Mouse (Mus musculus) cortical plate, adult 2 months (tissue): ENCODE data around the gene Timmdc1. TPM values are rescaled to one million over a fixed set of nuclear protein-coding genes. Genes with fewer than 3 reads are reported as not detected.
"Not testable (repeated sequence)": the region's sequence is repeated elsewhere in the genome, so short reads cannot be mapped to it uniquely, and the experiment has no call there.

Experiments used
- H3K27ac ChIP-seq: fragments of 200-500 bp; 2 replicates; pipeline ENCODE4 v1.5.1; 2012; ENCODE audit warnings: low read length, control low read depth, inconsistent platforms; ENCODE audit not compliant: insufficient read depth
- H3K4me1 ChIP-seq: fragments of 200-500 bp; 2 replicates; pipeline ENCODE4 v1.6.1; 2011; ENCODE audit warnings: low read length; ENCODE audit not compliant: control insufficient read depth, insufficient read depth
- H3K4me3 ChIP-seq: fragments of 200-500 bp; 2 replicates; pipeline ENCODE4 v1.5.1; 2011; ENCODE audit warnings: mild to moderate bottlenecking, low read length, control low read depth; ENCODE audit not compliant: insufficient read depth
- CTCF ChIP-seq: fragments of 200-500 bp; IDR thresholded peaks from 2 replicates; pipeline ENCODE4 v1.5.1; 2011; ENCODE audit warnings: mild to moderate bottlenecking, control low read depth, low read length; ENCODE audit not compliant: insufficient read depth; ENCODE audit errors: extremely low read depth
- POLR2A ChIP-seq: fragments of 200-500 bp; IDR thresholded peaks from 2 replicates; pipeline ENCODE4 v1.6.1; 2011; ENCODE audit warnings: mild to moderate bottlenecking, low read length, control low read depth; ENCODE audit not compliant: insufficient read depth; ENCODE audit errors: extremely low read depth
- polyA plus RNA-seq: library from polyadenylated mRNA; depleted of rRNA; stranded (reverse); fragments of >200 nt; gene quantifications from 2 replicates; pipeline ENCODE4 v1.2.3, GENCODE M21; 2012

The Timmdc1 gene
- polyA plus RNA-seq, 1 experiment: 16.2 TPM

- TF ChIP-seq POLR2A: no peak
- TF ChIP-seq CTCF: no peak
- Histone ChIP-seq H3K4me1 (no peaks in the 10 kb centered on the region), H3K27ac (no peak overlapping the region), H3K4me3 (no peak overlapping the region)
Observed at GRCm38 (mm10) chr16:38493890-38494289, 28.6 kb downstream of the Timmdc1 start.

- TF ChIP-seq POLR2A: no peak
- TF ChIP-seq CTCF: no peak
- Histone ChIP-seq H3K4me3 (no peak overlapping the region), H3K27ac (no peak overlapping the region), H3K4me1 (no peaks in the 10 kb centered on the region)
Observed at GRCm38 (mm10) chr16:38492551-38492950, 29.9 kb downstream of the Timmdc1 start.

GRCm38 (mm10) chr16:38483582-38484309, 38.7 kb downstream of the Timmdc1 start:
- TF ChIP-seq POLR2A (no peak), CTCF (no peak)
- Histone ChIP-seq H3K4me3 (no peak overlapping the region), H3K4me1 (no peaks in the 10 kb centered on the region), H3K27ac (no peak overlapping the region)

DNA sequence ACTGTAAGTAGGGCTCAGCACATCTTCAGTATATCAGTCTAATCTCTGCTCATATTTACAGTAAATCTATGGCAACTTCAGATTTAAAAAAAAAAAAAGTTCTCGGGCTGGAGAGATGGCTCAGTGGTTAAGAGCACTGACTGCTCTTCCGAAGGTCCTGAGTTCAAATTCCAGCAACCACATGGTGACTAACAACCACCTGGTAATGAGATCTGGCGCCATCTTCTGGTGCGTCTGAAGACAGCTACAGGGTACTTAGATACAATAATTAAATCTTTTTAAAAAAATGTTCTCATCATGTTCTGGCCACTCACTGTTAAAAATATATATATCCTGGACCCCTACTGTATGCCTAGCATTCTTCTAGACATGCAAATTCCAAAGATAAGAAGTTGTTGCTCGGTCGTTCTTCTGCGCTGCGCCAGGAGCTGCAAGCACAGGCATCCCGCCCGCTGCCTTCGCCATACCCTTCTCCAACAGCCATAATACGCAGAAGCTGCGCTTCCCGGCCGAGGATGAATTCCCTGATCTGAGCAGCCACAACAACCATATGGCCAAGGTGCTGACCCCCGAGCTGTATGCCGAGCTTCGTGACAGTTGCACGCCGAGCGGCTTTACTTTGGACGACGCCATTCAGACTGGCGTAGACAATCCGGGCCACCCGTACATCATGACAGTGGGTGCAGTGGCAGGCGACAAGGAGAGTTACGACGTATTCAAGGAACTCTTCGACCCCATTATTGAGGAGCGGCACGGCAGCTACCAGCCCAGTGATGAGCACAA, 39.5 kb downstream of the Timmdc1 start:
- H3K27ac ChIP-seq: no peak overlapping the region
- TF ChIP-seq CTCF (peak; percentile 34; the same call in 1 of the 2 replicates), POLR2A (no peak)

GRCm38 (mm10) chr16:38481327-38481726, 41.1 kb downstream of the Timmdc1 start:
- no peaks in the 10 kb centered on the region for H3K4me1 ChIP-seq
- no peak overlapping the region for H3K4me3 ChIP-seq
- TF ChIP-seq POLR2A: no peak
- TF ChIP-seq CTCF: no peak
- no peak overlapping the region for H3K27ac ChIP-seq

More for the DNA sequence above, 39.5 kb downstream of the Timmdc1 start:
- no peaks in the 10 kb centered on the region for H3K4me1 ChIP-seq
- no peak overlapping the region for H3K4me3 ChIP-seq

- TF ChIP-seq CTCF (no peak), POLR2A (no peak)
- Histone ChIP-seq H3K27ac (no peak overlapping the region), H3K4me3 (no peak overlapping the region), H3K4me1 (no peaks in the 10 kb centered on the region)
Observed at GRCm38 (mm10) chr16:38478296-38478695, 44.2 kb downstream of the Timmdc1 start.

DNA sequence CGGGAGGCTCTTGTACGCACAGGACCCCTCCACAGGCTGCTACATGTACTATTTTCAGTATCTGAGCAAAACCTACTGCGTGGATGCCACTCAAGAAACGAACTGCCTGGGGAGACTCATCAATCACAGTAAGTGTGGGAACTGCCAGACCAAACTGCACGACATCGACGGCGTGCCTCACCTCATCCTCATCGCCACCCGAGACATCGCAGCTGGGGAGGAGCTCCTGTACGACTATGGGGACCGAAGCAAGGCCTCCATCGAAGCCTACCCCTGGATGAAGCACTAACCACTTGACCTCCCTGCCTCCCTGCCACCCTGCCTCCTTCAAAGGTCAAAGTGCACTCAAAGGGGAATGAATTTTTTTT, 45.2 kb downstream of the Timmdc1 start:
- not testable (repeated sequence) for H3K27ac ChIP-seq, H3K4me1 ChIP-seq
- H3K4me3 ChIP-seq: peak overlapping the region; percentile 45; the same call in 1 of the 2 replicates

DNA sequence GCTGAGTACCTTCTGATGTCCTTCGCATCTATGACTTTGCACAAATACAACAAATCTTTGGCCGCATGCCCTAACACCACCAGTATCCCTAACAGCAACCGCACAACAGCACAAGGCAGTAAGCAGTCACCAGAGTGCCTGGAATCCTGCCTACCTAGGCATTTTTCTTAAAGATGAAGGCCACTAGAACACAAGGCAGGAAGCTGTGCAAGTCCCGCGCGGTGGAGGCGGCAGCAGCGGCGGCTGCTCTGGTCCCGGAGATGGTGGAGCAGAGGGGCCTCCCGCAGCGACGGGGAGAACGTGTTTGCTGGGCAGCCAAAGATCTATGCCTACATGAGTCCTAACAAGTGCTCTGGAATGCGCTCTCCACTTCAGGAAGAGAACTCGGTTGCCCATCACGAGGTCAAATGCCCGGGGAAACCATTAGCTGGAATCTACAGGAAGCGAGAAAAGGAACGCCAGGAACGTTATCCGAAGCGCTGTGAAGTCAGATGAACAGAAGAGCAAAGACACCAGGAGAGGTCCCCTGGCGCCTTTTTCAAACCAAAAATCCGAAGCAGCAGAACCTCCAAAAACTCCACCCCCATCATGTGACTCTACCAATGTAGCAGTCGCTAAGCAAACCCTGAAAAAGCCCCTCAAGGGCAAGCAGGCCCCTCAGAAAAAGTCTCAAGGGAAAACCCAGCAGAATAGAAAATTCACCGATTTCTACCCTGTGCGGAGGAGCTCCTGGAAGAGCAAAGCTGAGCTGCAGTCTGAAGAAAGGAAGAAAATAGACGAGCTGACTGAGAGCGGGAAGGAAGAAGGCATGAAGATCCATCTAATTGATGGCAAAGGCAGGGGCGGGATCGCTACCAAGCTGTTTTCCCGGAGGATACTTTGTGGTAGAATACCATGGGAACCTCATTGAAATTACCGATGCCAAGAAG, 45.9 kb downstream of the Timmdc1 start:
- no peak for TF ChIP-seq POLR2A
- no peak for TF ChIP-seq CTCF
- H3K4me1 ChIP-seq: no peaks in the 10 kb centered on the region
- H3K27ac ChIP-seq: no peak overlapping the region
- peak overlapping the region; percentile 45 for H3K4me3 ChIP-seq

DNA sequence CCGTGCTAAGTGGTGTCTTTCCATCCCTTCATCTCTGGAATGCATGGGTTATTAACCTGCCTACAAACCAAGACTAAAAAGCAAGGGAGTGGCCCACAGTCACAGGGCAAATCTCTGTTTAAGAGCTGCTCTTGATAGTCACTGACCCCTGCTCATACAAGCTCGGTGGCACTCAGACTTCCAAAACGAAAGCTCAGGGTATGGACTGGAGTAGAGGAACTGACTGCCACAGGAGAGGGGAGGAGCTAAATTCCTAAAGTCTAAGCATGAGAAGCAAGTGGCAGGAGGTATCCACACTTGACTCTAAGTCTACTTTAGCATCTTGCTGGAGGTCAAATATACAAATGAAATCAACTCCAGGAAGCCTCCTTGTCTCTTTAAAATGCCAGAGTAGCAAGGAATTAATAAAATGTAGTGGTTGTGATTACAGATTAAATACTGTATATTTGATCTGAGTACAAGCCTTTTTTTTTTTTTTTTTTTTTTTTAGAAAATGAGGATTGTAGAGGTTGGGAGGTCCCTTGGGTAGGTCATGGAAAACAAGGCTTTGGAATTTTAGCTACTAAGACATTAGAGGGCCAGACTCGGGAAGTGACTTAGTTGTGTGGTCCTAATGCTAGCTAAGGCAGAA, 46.7 kb downstream of the Timmdc1 start:
- Histone ChIP-seq H3K27ac (no peak overlapping the region), H3K4me3 (peak overlapping the region; percentile 45; the same call in 1 of the 2 replicates), H3K4me1 (no peaks in the 10 kb centered on the region)
- TF ChIP-seq CTCF (no peak), POLR2A (no peak)
